Mouse (Mus musculus): ENCODE measurements at regions not wholly inside any gene's neighbourhood (a gene's known extent, or its start where the extent isn't known, plus 50 kb on each side); places are given as distances from the start of the nearest gene placed in this dataset.

DNA sequence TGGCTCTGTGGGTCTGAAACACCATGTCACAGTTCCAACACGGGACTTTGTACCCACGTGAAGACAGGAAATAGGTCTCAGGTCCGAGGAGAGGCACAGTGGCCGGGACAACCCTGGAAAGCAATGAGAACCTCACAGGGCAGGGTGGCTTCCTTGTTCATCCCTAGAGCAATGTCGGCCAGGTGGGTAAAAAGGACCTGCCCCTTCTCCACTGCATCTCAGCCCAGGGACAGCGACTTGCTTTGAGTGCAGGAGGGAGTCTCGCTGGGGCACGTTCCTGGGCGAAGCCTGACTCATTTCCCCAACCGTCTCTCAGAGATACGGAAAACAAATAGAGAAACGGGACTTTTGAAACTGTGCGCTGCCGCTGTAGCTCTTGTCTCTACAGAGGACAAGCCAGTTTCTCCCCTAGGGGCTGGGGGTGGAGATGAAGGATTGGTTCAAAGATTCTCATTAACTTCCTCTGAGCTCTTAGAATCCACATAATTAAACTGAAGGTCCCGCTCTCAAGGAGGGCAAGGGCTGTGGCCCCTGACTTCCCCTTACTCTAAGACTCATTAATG, 112.1 kb downstream of the Tfap2c start:
- no peak for TF ChIP-seq CTCF (IDR thresholded peaks at IDR 0.05; ENCODE audit: control insufficient read depth, insufficient read depth, insufficient read length)
- TF ChIP-seq MYOD1 (IDR thresholded peaks at IDR 0.05; ENCODE audit: control insufficient read depth, insufficient read length, low read depth), result no peak

Data from C2C12 (cell line).